Mouse (Mus musculus) ES-Bruce4 (cell line): ENCODE results near the gene Eif2d. TPM values are rescaled to one million over a fixed set of nuclear protein-coding genes. Genes with fewer than 3 reads are reported as not detected.
A peak's percentile ranks its signal among the peaks of the same experiment; 100 is the strongest.

Source experiments
- H3K27ac ChIP-seq: 2 replicates; pipeline ENCODE4 v1.5.1; 2012; ENCODE audit warnings: low read length, inconsistent platforms; ENCODE audit not compliant: insufficient read depth
- H3K27me3 ChIP-seq: 2 replicates; pipeline ENCODE4 v1.6.1; 2012; ENCODE audit warnings: mild to moderate bottlenecking, low read length, inconsistent platforms; ENCODE audit not compliant: control insufficient read depth, poor library complexity, insufficient read depth, severe bottlenecking
- H3K36me3 ChIP-seq: 2 replicates; pipeline ENCODE4 v1.6.1; 2012; ENCODE audit warnings: inconsistent platforms, mild to moderate bottlenecking, low read length, moderate library complexity; ENCODE audit not compliant: control insufficient read depth, poor library complexity, insufficient read depth, severe bottlenecking
- H3K4me1 ChIP-seq: one replicate; pipeline ENCODE4 v1.8.1; 2011; ENCODE audit warnings: low read length; ENCODE audit not compliant: control insufficient read depth, insufficient read depth
- H3K4me3 ChIP-seq: 2 replicates; pipeline ENCODE4 v1.5.1; 2011; ENCODE audit warnings: low read depth, mild to moderate bottlenecking, low read length
- H3K9ac ChIP-seq: 2 replicates; pipeline ENCODE4 v1.6.1; 2012; ENCODE audit warnings: low read depth, mild to moderate bottlenecking, inconsistent platforms; ENCODE audit not compliant: poor library complexity, severe bottlenecking
- H3K9me3 ChIP-seq: replicated peaks from 2 replicates; pipeline ENCODE4 v1.6.1; 2012; ENCODE audit warnings: mild to moderate bottlenecking, low read length, inconsistent platforms; ENCODE audit not compliant: control insufficient read depth, poor library complexity, insufficient read depth, severe bottlenecking
- CTCF ChIP-seq: IDR thresholded peaks from one replicate; pipeline ENCODE4 v1.8.1; 2011; ENCODE audit warnings: low read depth, low read length
- EP300 ChIP-seq: IDR thresholded peaks from 2 replicates; pipeline ENCODE4 v1.6.1; 2011; ENCODE audit warnings: low read depth, low read length; ENCODE audit not compliant: insufficient read depth
- POLR2A ChIP-seq: IDR thresholded peaks from one replicate; pipeline ENCODE4 v1.8.1; 2011; ENCODE audit warnings: low read length; ENCODE audit not compliant: insufficient read depth
- polyA plus RNA-seq: library from polyadenylated mRNA; stranded (reverse); fragments of >200 nt; gene quantifications from 2 replicates; pipeline ENCODE4 v1.2.4, GENCODE M21; 2011; ENCODE audit warnings: low read depth; ENCODE audit not compliant: missing spikeins, insufficient read depth, insufficient read length

The Eif2d gene
- polyA plus RNA-seq, 1 experiment, result 99.1 TPM

DNA sequence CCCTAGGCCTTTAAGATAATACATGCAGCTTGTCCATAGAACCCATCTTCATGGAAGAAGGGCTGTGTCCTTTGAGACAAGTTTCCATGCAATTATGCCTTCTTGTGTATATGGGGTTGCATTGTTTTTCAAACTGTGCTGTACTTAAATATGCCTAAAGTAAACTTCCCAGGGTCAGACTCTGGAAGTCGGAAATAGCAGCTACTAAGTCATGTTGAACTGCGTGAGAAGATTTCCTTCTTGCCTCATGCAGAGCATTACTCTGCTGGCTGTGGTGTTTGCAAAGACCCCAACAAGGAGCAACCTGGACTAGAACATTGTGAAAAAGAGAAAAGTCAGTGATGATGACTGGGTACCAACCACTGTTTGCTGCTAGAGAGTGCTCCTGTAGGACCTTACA is 70.4 kb downstream of the Eif2d start:
- TF ChIP-seq POLR2A, result no peak
- no peak for TF ChIP-seq EP300
- TF ChIP-seq CTCF, result no peak
- Histone ChIP-seq H3K36me3 (no peaks in the 10 kb centered on the region), H3K27ac (no peak overlapping the region), H3K9me3 (no peaks in the 10 kb centered on the region), H3K9ac (no peak overlapping the region), H3K4me1 (no peaks in the 10 kb centered on the region), H3K4me3 (no peak overlapping the region), H3K27me3 (no peaks in the 10 kb centered on the region)

DNA sequence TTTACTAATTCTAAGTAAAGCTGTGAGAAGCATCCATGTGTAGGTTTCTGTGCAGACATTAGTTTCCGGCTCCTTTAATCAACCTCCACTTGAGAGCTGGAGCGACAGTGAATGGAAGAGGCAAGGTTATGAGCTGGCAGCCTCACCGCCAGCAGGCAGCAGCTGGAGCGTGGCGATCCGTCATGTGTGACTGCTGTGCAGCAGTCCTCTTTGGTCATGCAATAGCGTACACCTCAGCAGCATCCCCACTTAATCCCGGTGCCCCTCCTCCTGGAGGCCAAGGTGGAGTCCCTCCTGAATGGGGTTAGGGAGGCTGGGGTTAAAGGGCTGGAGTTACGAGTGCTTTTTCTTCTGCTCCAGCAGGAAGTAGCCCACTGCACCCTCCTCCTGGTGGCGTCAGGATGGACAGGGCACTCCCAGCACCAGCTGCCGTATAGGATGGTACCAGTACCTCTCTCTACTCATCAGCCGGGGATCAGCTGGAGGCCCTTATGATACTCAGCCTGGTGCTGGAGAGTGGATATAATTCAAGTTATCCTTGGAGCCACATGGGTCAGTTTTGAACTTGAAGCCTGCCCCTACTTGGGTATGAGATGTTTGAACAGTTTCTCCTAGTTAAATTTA is 72.0 kb downstream of the Eif2d start:
- TF ChIP-seq CTCF (no peak), POLR2A (no peak), EP300 (no peak)

DNA sequence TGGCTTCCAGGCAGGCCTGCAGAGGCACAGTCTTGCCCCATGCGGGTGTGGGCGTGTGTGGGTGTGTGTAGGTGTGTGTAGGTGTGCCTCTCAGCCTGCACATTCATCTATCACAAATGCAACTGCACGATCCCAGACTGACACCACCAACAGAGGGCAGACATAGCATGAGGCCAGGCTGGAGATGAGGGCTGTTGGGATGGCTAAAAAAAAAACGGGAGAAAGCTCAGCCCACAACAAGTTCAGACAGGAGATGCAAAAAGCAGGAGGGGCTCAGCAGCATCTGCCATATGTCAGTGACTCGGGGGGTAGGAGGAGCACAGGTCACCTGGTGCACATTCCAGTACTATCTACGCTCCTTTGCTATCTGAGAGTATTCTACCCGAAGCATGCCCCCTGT is 75.2 kb downstream of the Eif2d start:
- no peaks in the 10 kb centered on the region for H3K36me3 ChIP-seq
- TF ChIP-seq EP300, result no peak
- H3K4me3 ChIP-seq, result no peak overlapping the region
- H3K9ac ChIP-seq, result no peak overlapping the region
- peaks cover 2% of the 10 kb centered on the region for H3K4me1 ChIP-seq
- no peaks in the 10 kb centered on the region for H3K27me3 ChIP-seq
- no peaks in the 10 kb centered on the region for H3K9me3 ChIP-seq
- no peak overlapping the region for H3K27ac ChIP-seq

More for the DNA sequence above, 72.0 kb downstream of the Eif2d start:
- Histone ChIP-seq H3K9me3 (no peaks in the 10 kb centered on the region), H3K9ac (no peak overlapping the region), H3K4me1 (no peaks in the 10 kb centered on the region), H3K4me3 (no peak overlapping the region), H3K27ac (no peak overlapping the region), H3K36me3 (no peaks in the 10 kb centered on the region), H3K27me3 (no peaks in the 10 kb centered on the region)

DNA sequence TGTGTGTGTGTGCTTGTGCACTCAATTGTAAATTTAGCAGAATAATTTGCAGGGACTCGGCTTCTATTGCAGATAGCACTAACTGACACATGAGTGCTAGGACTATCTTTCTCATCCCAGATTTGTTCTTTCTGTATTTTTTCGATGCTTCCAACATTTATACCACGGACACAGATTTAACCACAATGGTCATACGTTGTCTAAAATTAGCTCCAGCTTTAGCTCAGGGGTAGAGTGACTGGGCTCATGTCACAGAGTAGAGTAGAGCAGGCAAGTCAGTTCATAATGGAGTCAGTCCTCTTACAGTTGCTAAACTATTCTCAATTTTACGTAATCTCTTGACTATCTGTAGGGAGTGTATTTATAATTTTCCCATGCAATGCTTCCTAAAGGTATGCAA is 75.7 kb downstream of the Eif2d start:
- TF ChIP-seq POLR2A (no peak), CTCF (no peak), EP300 (no peak)
- Histone ChIP-seq H3K36me3 (no peaks in the 10 kb centered on the region), H3K9me3 (no peaks in the 10 kb centered on the region)

DNA sequence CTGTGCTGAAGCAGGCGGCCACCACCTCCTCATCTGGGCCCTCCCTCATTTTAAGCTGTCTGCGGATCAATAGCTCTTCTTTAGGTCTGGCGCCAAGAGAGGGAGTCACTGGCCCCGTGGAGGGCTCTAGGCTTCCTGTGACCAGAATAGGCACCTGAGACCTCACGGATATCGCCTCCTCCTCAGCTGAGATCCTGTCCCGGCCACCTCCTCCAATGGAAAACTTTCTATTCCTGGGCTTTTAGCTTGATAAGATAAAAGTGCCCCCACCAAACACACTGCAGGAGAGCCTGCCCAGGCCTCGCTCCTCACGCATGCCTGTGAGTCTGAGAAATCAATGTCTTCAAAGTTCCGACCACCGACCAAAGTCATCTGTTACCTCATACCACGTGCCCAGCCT is 80.5 kb downstream of the Eif2d start:
- no peak overlapping the region for H3K27ac ChIP-seq
- TF ChIP-seq CTCF, result no peak
- no peak for TF ChIP-seq POLR2A
- no peak for TF ChIP-seq EP300

More for the DNA sequence above, 75.7 kb downstream of the Eif2d start:
- H3K4me1 ChIP-seq, result peaks cover 2% of the 10 kb centered on the region
- H3K27ac ChIP-seq, result no peak overlapping the region
- H3K4me3 ChIP-seq, result no peak overlapping the region
- H3K9ac ChIP-seq, result no peak overlapping the region
- H3K27me3 ChIP-seq, result no peaks in the 10 kb centered on the region

DNA sequence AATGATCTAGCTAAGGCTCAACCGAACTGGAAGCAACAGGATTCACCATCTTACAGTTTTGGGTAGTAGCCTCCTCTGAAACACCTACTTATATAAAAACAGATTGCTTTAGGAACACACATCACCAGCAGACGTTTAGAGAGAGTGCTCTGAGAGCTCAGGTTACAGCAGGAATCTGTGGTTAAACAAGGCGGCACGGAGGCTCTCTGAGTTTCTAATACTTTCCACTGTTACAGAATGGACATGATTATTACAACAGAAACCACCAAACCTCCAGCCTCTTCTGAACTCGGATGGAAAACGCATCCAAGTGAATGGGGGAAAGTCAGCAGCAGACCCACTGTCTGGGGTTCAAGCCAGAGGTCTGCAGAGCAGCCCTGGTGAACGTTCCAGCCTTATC is 83.1 kb downstream of the Eif2d start:
- Histone ChIP-seq H3K9ac (no peak overlapping the region), H3K9me3 (no peaks in the 10 kb centered on the region), H3K27ac (no peak overlapping the region), H3K27me3 (no peaks in the 10 kb centered on the region), H3K4me1 (peaks cover 2% of the 10 kb centered on the region), H3K4me3 (no peak overlapping the region), H3K36me3 (no peaks in the 10 kb centered on the region)
- no peak for TF ChIP-seq EP300
- TF ChIP-seq POLR2A, result no peak
- no peak for TF ChIP-seq CTCF

More for the DNA sequence above, 80.5 kb downstream of the Eif2d start:
- no peaks in the 10 kb centered on the region for H3K9me3 ChIP-seq
- H3K36me3 ChIP-seq, result no peaks in the 10 kb centered on the region
- H3K9ac ChIP-seq, result no peak overlapping the region
- no peaks in the 10 kb centered on the region for H3K27me3 ChIP-seq
- H3K4me1 ChIP-seq, result peaks cover 2% of the 10 kb centered on the region
- H3K4me3 ChIP-seq, result peak overlapping the region; percentile 7; the same call in 1 of the 2 replicates

Other genes with a start within 250 kb of the Eif2d start
- not detected in 2 replicates for gene Il20, start 241.7 kb upstream of the Eif2d start, polyA plus RNA-seq
- not detected in 2 replicates for gene Il19, start 213.1 kb upstream of the Eif2d start, polyA plus RNA-seq
- gene Il10, start 133.3 kb upstream of the Eif2d start, polyA plus RNA-seq, result not detected in 2 replicates
- 64.9 and 65.1 TPM in 2 replicates for gene Mapkapk2, start 55.4 kb upstream of the Eif2d start, polyA plus RNA-seq
- 27.3 and 27.6 TPM in 2 replicates for gene Dyrk3, start 14.8 kb upstream of the Eif2d start, polyA plus RNA-seq
- gene Rassf5, start 92.1 kb downstream of the Eif2d start, polyA plus RNA-seq, result 0.45 and 1.1 TPM in 2 replicates
- 4.0 and 5.2 TPM in 2 replicates for gene Ikbke, start 126.4 kb downstream of the Eif2d start, polyA plus RNA-seq